Mouse (Mus musculus) limb, embryonic 14.5 days (tissue): ENCODE data around the gene Qsox1. TPM values are rescaled to one million over a fixed set of nuclear protein-coding genes. Genes with fewer than 3 reads are reported as not detected.

Experiments
- ATAC-seq: fragments of 200-750 bp; cut with Nextera tagmentation; 2 replicates; pipeline ENCODE4 v1.8.0; 2017; ENCODE audit warnings: low read depth, moderate number of reproducible peaks, moderate TSS enrichment; ENCODE audit not compliant: low FRiP score
- DNase-seq: peaks from one replicate; pipeline ENCODE4 v3.0.0-alpha.2; 2015; ENCODE audit warnings: low spot score
- H3K27ac ChIP-seq: fragments of 300-500 bp; sonication (generic); replicated peaks from 2 replicates; pipeline ENCODE4 v1.5.1; 2014; ENCODE audit warnings: low read depth, mild to moderate bottlenecking, low read length, moderate library complexity, mixed read lengths
- H3K27me3 ChIP-seq: fragments of 300-500 bp; sonication (generic); 2 replicates; pipeline ENCODE4 v1.6.1; 2014; ENCODE audit warnings: low read length, mixed read lengths; ENCODE audit not compliant: control insufficient read depth, insufficient read depth
- H3K36me3 ChIP-seq: fragments of 300-500 bp; sonication (generic); 2 replicates; pipeline ENCODE4 v1.6.1; 2014; ENCODE audit warnings: mild to moderate bottlenecking, low read length, moderate library complexity, mixed read lengths; ENCODE audit not compliant: control insufficient read depth, insufficient read depth
- H3K4me1 ChIP-seq: fragments of 300-500 bp; sonication (generic); 2 replicates; pipeline ENCODE4 v1.6.1; 2014; ENCODE audit warnings: antibody characterized with exemption, low read length, mixed read lengths; ENCODE audit not compliant: control insufficient read depth, insufficient read depth
- H3K4me2 ChIP-seq: fragments of 300-500 bp; sonication (generic); replicated peaks from 2 replicates; pipeline ENCODE4 v1.6.1; 2014; ENCODE audit warnings: low read depth, mild to moderate bottlenecking, low read length, moderate library complexity; ENCODE audit not compliant: severe bottlenecking
- H3K4me3 ChIP-seq: fragments of 300-500 bp; sonication (generic); replicated peaks from 2 replicates; pipeline ENCODE4 v1.5.1; 2014; ENCODE audit warnings: low read length
- H3K9ac ChIP-seq: fragments of 300-500 bp; sonication (generic); 2 replicates; pipeline ENCODE4 v1.6.1; 2014; ENCODE audit warnings: mild to moderate bottlenecking, low read depth, low read length, moderate library complexity; ENCODE audit not compliant: severe bottlenecking
- H3K9me3 ChIP-seq: fragments of 300-500 bp; sonication (generic); 2 replicates; pipeline ENCODE4 v1.6.1; 2016; ENCODE audit warnings: low read length; ENCODE audit not compliant: control insufficient read depth
- POLR2A ChIP-seq: fragments of 200-500 bp; IDR thresholded peaks from 2 replicates; pipeline ENCODE4 v1.8.0; 2012; ENCODE audit warnings: inconsistent platforms, mild to moderate bottlenecking, moderate library complexity, borderline replicate concordance; ENCODE audit not compliant: insufficient read depth, insufficient read length; ENCODE audit errors: extremely low read depth
- WGBS: fragments of 180-500 bp; shearing (Covaris S2); extraction: QIAGEN DNeasy Blood & Tissue Kit; methylation state at CpG from one replicate; pipeline ENCODE4 v1.1.7; 2014; 5-methylcytosine and 5-hydroxymethylcytosine counted together
- polyA plus RNA-seq, 2 experiments: library from polyadenylated mRNA; depleted of rRNA in 1 of 2; stranded (reverse) in 1 of 2; unstranded in 1 of 2; fragments of >200 nt; fragmentation: Nextera tagmentation in 1 of 2; extraction: Ambion mirVana in 1 of 2; gene quantifications; 2 replicates each; pipeline versions ENCODE4 v1.2.1 to v1.2.3; 2012 to 2014

Gene Qsox1
- polyA plus RNA-seq, 2 experiments: 16.1 to 65.6 TPM

DNA sequence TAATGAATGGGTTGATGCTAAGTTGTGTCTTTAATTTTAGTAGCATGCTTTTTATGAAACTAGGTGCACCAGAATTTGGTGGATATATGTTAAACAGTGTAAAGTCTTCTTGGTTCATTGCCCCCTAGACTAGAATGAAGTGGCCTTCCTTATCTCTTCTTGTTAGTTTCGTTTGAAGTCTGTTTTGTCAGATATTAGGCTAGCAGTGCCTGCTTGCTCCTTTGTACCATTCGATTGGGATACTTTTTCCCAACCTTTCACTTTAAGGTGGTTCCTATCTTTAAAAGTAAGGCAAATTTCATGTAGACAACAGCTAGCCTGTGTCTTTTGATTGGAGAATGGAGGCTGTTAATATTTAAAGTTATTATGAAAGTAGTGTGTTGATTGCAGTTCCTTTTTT, 23.0 kb upstream of the Qsox1 start:
- Histone ChIP-seq H3K4me2 (no peak overlapping the region), H3K9ac (no peak overlapping the region), H3K9me3 (no peaks in the 10 kb centered on the region), H3K27me3 (no peaks in the 10 kb centered on the region), H3K4me1 (no peaks in the 10 kb centered on the region), H3K27ac (no peak overlapping the region), H3K36me3 (no peaks in the 10 kb centered on the region), H3K4me3 (no peak overlapping the region)
- no peak for TF ChIP-seq POLR2A
- ATAC-seq (no peak), DNase-seq (no peak)
- WGBS: 66% methylated on average over 2 of the region's 2 CpGs

- ATAC-seq (no peak), DNase-seq (no peak)
- TF ChIP-seq POLR2A: no peak
- H3K4me3 ChIP-seq: no peak overlapping the region
- H3K9me3 ChIP-seq: no peaks in the 10 kb centered on the region
- H3K27ac ChIP-seq: no peak overlapping the region
- H3K4me2 ChIP-seq: no peak overlapping the region
- H3K4me1 ChIP-seq: no peaks in the 10 kb centered on the region
- 85% methylated on average over 9 of the region's 9 CpGs for WGBS
- H3K9ac ChIP-seq: no peak overlapping the region
- H3K27me3 ChIP-seq: no peaks in the 10 kb centered on the region
- no peaks in the 10 kb centered on the region for H3K36me3 ChIP-seq
Measured at GRCm38 (mm10) chr1:155833610-155834009, 20.9 kb upstream of the Qsox1 start.

- Histone ChIP-seq H3K36me3 (no peaks in the 10 kb centered on the region), H3K9ac (no peak overlapping the region), H3K27me3 (no peaks in the 10 kb centered on the region), H3K27ac (no peak overlapping the region), H3K9me3 (no peaks in the 10 kb centered on the region), H3K4me2 (no peak overlapping the region), H3K4me3 (no peak overlapping the region), H3K4me1 (no peaks in the 10 kb centered on the region)
- ATAC-seq: no peak
- TF ChIP-seq POLR2A: no peak
- no peak for DNase-seq
- 88% methylated on average over 3 of the region's 3 CpGs for WGBS
Measured at GRCm38 (mm10) chr1:155831958-155832357, 19.3 kb upstream of the Qsox1 start.

DNA sequence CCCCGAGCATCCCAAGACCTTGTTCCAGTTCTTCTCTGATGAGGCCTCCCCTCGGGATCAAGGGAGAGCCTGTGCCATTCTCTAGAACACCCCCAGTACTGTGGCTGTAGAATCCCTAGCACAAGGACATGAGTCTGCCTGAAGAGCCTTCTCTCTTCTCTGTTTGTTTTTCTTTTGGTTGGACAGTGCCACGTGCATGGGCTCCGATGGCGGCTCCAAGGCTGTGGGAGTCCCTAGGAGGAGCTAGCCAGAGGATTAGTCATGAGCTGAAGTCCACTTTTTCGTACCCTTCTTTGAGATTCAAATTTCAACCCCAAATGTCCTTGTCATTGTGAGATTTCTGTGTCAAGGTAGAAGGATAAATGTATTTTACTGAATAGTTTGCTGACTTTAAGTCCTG, 18.2 kb upstream of the Qsox1 start:
- Histone ChIP-seq H3K4me1 (no peaks in the 10 kb centered on the region), H3K27me3 (no peaks in the 10 kb centered on the region), H3K9me3 (no peaks in the 10 kb centered on the region), H3K4me3 (no peak overlapping the region), H3K36me3 (no peaks in the 10 kb centered on the region), H3K4me2 (no peak overlapping the region), H3K27ac (no peak overlapping the region), H3K9ac (no peak overlapping the region)
- WGBS: 85% methylated on average over 6 of the region's 6 CpGs
- DNase-seq (no peak), ATAC-seq (no peak)
- no peak for TF ChIP-seq POLR2A

DNA sequence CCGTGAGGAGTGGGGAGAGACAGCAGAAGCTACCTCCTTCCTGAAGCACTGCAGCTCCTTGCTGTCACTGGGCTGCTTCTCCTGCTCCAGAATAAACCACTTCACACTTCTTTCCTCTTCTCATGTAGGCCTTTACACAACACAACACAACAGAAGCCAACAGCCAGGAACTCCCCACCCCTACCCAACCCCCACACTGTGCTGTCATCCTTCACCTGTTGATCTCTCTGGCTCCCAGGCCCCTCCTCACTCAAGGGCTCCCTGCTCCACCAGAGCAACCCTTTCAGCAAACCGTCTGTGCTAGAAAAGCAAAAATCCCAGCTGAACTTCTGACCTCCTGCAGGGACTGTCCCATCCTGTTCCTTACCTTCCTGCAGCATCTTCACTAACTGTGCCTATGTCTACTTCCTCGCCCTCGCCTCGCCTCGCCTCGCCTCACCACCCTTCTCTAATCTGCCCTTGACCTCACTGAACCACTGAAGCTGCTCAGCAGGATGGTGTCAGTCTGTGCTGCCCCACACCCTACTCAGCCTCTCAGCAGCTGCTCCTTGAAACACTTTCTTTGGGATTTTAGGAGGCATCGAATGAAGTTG, 15.1 kb upstream of the Qsox1 start:
- Histone ChIP-seq H3K9ac (no peak overlapping the region), H3K36me3 (no peaks in the 10 kb centered on the region), H3K4me2 (no peak overlapping the region), H3K4me3 (no peak overlapping the region), H3K4me1 (no peaks in the 10 kb centered on the region), H3K9me3 (no peaks in the 10 kb centered on the region), H3K27ac (no peak overlapping the region), H3K27me3 (no peaks in the 10 kb centered on the region)
- 63% methylated on average over 8 of the region's 8 CpGs for WGBS
- TF ChIP-seq POLR2A: no peak
- DNase-seq (no peak), ATAC-seq (no peak)
